Mouse (Mus musculus) heart, postnatal 0 days (tissue): ENCODE results near the gene Clip2.

Experiments
- CTCF ChIP-seq: IDR thresholded peaks from 2 replicates; pipeline ENCODE4 v1.5.1; 2016; ENCODE audit warnings: antibody characterized with exemption, control low read depth, low read depth
- EP300 ChIP-seq: IDR thresholded peaks from 2 replicates; pipeline ENCODE4 v1.6.1; 2016; ENCODE audit warnings: antibody characterized with exemption, low read depth

DNA sequence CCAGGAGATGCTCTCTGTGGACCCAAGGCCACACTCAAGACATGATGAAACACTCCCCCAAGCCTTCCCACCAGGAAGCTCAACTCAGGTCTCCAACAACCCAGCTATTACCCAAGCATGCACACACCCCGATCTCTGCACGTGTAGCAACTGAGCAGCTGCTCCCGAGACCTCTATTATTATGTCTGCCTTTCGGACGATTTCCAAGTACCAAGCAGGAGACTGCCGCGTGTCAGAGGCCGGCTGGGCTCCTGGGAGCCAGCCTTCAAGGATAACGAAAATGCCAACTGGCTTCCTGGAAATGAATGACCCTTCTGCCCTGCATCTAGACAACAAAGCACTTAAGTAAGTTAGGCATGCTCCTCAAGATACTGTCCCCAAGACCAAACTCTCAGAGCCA lies 97.8 kb downstream of the Clip2 start:
- TF ChIP-seq CTCF, result no peak
- no peak for TF ChIP-seq EP300
